Mouse (Mus musculus) spleen, postnatal 36 days (tissue): ENCODE measurements around the gene BC035947.
"Not testable (repeated sequence)": the region's sequence is repeated elsewhere in the genome, so short reads cannot be mapped to it uniquely, and the experiment has no call there.

Experiments
- DNase-seq, 2 experiments: peaks; one replicate each; pipeline ENCODE4 v3.0.0; 2022; ENCODE audit warnings: low spot score in 2 of 2, mixed read lengths in 1 of 2

Gene BC035947

DNA sequence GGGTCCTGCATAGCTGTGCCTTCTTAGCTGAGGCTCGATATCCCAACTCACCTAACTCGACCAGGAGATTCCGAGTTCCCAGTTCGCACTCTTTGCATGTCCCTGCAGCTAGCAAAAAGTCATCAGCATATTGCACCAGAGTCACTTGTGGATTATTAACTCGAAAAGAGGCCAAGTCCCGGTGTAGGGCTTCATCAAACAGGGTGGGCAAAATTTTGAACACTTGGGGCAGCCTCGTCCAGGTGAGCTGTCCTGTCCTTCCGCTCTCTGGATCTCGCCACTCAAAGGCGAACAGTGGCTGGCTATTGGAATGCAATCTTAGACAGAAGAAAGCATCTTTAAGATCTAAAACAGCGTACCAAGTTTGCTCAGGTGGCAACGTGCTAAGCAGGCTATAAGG, 10.1 kb downstream of the BC035947 start:
- DNase-seq, result not testable (repeated sequence)

DNA sequence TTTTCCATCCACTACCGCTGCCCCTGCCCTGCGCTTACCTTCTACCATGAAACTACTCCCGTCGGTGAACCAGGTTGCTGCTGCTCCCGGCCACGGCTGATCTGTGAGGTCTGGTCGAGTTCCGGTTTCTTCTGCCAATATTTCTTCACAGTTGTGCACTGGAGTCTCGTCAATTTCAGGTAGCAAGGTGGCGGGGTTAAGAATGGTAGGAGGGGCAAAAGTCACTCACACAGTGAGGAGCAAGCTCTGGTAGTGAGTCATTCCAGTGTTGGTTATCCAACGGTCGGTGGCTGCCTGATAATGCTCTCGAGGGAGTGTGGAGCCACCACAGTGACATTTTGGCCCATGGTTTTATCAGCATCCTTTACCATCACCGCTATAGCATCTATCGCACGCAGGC, 10.9 kb downstream of the BC035947 start:
- no peak for DNase-seq

DNA sequence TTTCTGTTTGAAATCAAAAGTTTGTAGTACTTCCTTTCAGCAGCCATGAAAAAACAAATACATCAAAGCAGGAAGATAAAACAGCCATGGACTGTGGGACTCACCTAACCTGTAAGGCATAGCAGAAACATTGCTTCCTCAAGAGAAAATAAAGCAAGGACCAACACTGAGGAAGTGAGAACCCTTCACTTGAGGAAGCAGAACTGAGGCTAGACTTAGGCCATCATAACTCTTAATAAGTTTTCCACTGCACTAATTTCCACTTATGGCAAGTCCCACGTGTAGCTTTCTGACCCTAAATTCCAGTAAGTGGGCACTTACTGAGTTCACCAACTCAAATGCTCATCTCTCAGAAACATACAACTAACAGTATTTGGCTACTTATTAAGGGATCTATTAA, 21.8 kb downstream of the BC035947 start:
- peak; percentile 30 to 45 for DNase-seq

DNA sequence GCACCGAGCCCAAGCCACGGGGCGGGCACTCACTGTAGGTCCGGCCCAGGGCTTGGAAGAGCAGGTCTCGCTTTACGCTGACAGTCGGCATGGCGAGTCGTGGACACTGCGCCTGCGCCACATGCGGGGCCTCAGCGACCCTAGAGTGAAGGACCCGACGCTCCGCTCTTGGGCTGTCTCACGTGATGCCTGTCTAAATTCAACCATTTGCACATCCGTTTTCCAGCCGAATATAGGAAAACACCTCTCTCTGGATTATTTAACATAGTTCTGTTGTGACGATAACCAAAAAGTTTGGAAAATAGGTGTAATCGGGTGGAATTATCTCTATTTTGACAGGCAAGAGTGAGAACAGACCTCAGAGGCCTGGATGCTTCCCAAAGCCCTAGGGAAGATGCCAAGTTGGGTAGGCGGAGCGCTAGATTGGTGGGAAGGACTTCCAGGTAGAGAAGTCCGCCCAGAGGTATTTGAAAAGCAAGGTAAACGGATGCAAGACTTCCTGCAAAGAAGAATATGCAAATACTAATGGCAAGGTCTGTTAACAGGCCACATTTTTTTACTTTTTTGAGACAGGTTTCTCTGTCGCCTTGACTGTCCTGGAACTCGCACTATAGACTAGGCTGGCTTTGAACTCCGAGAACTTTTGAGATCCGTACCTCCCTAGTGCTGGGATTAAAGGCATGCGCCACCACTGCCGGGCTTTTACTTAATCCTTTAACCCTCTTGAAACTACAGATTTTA, 23.0 kb downstream of the BC035947 start, which contains the start of gene Farsb:
Farsb (minus strand) TSS at position 146 of the 741 bp plus-strand sequence.
- DNase-seq, result peak; percentile 88 to 92

DNA sequence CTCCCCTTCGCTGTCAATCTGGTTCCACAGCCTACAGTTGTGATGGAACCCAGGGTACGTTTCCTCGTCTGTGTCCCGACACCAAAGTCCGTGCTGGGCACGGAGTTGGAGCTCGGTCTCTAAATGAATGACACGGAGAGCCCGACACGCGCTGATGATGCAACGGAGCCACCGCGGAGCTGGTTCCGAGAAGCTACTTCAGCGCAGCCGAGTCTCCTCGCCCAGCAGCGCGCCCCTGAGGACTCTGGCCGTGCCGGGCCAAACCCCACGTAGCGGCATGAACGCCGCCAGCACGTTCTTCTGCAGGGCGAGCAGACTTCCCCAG, 23.6 kb downstream of the BC035947 start:
- DNase-seq, result no peak

DNA sequence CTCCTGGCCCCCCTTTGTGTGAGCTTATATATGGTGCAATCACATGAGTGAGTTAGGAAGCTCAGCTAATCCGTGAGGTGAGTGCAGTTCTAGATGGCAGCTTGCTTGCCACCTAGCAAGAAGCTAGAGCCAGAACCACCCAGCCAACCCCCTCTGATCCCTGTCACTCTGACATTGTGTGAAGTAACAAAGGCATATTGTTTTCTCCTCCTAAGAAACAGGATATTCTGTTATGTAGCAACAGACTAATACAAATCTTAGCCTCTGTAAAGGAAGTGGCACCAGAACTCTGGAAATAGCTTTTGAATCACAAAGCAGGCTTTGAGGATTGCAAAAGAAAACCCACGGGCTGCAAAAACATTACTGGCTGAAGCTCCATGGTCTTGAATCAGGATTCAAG, 27.6 kb downstream of the BC035947 start:
- DNase-seq, result no peak

DNA sequence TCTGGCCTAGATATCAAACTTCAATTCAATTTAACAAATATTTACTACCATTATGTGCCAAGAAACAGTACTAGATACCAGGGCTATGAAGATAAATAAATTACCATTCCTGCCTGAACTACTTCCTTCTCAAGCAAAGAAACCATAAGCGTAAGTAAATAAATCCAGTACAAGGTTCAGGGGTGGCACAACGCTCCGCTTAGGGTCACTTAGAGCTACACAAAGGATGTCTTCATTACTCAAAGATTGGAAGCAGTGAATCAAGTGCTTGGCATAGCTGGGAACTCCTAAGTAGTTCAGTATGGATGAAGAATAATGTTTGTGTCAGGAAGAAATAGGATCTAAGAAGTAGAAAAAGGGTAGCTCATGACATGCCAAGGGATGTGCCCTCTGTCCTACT, 28.5 kb downstream of the BC035947 start:
- DNase-seq, result no peak

DNA sequence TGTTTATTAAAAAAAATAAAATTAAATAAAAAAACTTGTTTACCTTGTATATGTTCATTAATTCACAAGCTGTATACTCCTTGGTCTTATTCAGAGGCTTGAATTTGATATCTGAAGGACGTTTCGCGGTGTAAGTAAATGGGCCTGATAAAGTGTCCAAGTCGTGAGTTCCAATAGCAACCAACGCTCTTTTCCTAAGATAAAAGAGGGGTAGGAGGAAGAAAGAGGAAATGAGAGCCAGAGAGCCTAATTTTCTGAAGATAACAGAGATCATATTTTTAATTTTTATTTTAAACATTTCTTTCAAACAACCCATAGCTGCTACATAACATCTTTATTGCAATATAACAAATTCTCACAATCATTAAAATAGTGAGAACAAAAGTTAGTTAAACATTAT, 39.5 kb downstream of the BC035947 start:
- DNase-seq, result no peak

DNA sequence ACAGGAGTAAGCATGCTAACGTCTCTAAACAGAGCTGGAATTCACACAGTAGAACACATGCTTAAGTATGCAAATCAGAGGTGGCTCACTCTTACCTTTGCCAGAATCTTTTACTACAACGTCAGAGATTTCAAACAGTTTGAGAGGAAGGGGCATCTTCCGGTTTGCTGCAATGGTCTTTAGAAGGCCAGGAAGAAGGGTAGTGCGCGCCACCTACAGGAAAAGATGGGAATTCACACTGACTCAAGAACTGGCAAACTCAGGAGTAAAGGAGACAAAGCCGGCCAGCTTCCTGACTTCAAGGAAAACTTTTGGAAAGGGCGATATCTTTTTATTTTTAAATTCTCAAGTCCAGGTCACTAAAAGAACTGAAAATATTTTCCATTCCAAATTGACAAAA, 57.3 kb downstream of the BC035947 start:
- DNase-seq, result no peak

DNA sequence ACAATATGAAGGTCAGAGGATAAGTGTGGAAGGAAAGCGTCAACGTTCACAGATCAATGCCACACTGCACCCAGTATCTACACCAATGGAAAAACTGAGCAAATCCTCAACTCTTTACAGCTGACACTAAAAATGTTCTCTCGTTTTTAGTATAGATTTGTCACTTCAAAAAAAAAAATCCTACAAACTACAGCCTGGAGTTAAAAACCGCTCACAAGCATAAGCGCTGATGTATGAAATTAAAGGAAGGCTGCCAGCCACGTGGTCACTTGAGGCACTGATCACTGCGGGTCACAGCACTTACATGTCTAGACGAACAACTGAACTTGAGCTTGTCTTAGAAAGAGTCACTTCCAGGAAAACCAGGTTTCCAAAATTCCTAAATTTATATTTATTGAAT, 58.1 kb downstream of the BC035947 start:
- no peak for DNase-seq

DNA sequence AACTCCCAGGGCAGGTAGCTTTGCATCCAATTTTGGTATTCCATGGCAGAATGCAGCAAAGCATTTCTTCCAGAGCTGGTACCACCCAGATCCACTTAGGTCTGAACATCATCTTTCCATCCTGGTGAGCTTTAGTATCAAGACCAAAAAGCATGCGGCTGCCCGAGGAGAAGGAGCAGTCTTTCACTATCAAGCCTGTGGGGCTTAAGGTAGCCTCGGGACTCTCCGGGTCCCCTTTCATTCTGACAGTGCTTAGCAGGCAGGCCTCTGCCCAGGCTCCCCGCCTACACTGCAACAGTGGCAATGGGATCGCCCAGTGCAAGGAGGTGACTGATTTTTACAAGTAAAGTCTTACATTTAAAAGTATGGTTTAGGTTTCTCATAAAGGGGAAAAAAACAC, 59.4 kb downstream of the BC035947 start:
- no peak for DNase-seq

DNA sequence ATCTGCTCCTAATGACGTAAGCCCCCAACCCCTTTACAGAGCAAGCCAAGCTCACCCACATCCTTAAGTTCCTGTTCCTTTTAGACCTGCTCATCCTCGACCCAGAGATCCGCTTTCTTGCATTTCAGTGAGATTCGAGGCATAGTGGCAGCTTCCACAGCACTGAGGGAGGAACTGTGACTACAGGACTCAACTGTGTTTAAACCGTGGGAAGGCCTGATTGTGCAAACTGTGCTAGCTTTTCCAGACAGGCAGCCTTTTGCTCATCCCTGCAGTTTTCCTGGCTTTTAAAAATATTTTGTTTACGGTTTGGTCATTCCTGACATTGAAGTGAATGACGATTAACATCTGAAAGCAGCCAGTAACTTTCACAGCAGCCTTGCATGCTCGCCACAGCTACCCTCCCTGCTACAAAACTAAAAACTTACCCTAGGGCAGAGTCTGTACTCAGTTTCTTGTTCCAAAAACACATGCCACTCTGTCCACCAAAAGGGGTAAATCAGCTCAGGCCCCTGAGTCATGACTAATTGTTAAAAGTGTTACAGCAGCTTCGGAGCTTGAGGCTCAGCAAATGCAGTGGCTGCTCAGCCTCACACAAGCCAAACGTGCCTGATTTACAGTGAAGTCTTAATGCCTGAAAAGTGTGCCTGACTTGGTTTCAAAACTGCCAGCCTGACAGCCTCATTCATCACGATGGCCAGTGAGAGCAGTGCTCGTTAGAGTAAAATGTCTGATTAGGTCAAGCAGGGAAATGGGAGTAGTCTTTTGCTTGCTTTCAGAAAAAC, 60.7 kb downstream of the BC035947 start:
- DNase-seq, result no peak

DNA sequence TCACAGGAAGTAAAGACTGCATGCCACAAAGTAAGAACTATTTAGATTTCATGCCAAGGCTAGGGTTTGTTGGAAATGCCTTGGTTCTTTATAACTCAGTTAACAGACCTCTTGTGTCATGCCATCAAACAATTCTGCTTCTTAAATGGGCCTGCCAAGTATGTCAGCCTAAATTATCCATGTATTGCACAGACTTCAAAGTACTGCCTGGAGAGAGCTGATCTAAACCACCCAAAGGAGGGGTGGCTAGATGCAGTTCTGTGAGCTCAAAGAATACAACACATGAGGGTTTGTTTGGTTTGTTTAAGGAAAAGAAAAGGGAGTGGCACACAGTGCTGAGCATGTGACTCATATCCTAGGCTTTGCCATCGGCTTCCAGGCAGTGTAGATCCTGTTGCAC, 63.9 kb downstream of the BC035947 start:
- no peak for DNase-seq
